Mouse (Mus musculus): ENCODE data around the gene 1700092M07Rik. TPM values are rescaled to one million over a fixed set of nuclear protein-coding genes. Genes with fewer than 3 reads are reported as not detected.

Gene 1700092M07Rik
- polyA plus RNA-seq, 1 experiment: not detected

DNA sequence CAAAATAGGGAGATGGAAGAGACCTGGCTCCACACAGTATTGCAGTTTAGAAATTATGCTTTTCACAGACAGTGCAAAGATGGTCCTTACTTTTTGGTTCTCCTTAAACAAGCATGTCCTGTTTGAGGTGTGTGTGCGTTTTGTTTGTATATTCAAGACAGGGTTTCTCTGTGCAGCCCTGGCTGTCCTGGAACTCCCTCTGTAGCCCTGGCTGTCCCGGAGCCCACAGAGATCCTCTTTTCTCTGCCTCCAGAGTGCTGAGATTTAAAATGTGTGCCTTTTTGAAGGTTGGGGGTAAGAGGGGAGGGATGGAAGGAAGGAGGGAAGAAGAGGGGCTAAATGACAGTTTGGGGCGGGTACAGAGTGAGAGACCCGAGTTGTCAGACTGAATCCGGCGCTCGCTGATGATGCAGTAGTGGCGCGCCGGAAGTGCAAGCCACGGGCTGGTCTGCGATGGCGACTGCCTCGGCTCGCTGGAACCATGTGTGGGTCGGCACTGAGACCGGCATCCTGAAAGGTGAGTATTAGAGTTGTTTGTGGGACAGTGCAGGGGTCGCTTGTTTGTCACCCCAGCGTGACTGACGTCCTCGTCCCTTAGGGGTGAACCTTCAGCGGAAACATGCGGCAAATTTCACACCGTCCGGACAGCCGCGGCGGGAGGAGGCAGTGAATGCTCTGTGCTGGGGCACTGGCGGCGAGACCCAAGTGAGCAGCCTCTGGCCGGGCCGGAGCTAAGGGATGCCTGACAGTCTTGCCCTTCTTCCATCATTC lies 4.9 kb upstream of the 1700092M07Rik start, which contains the start of gene Wdr74:
TSS of gene Wdr74 (plus strand) at position 439 of the 771 bp plus-strand sequence.
- Histone ChIP-seq H3K27me3 (ENCODE audit: control insufficient read depth, insufficient read depth, low read length) (no peaks in the 10 kb centered on the region), H3K4me1 (ENCODE audit: control insufficient read depth, insufficient read depth, insufficient read length, low read length) (no peaks in the 10 kb centered on the region), H3K27ac (ENCODE audit: insufficient read depth, low read depth, low read length) (0 out of 2 replicates have a peak within 1 kb of the TSS, but pooled peaks have one; percentile 15), H3K4me3 (ENCODE audit: low read depth, low read length) (peak within 1 kb of the TSS; percentile 69), H3K36me3 (ENCODE audit: control insufficient read depth, insufficient read depth, low read length) (peaks cover 13% of the 10 kb centered on the region)
- TF ChIP-seq CTCF (IDR thresholded peaks at IDR 0.05; ENCODE audit: extremely low read depth, insufficient read length, insufficient replicate concordance, low read depth, low read length) (no peak), POLR2A (IDR thresholded peaks at IDR 0.05; ENCODE audit: low read depth, low read length) (peak; percentile 32)
- WGBS: under 1% methylated on average over 32 of the region's 32 CpGs

- H3K27me3 ChIP-seq (ENCODE audit: control insufficient read depth, insufficient read depth, low read length): no peaks in the 10 kb centered on the region
- H3K4me1 ChIP-seq (ENCODE audit: control insufficient read depth, insufficient read depth, insufficient read length, low read length): no peaks in the 10 kb centered on the region
- TF ChIP-seq POLR2A (IDR thresholded peaks at IDR 0.05; ENCODE audit: low read depth, low read length): no peak
- TF ChIP-seq CTCF (IDR thresholded peaks at IDR 0.05; ENCODE audit: extremely low read depth, insufficient read length, insufficient replicate concordance, low read depth, low read length): no peak
- WGBS: 2% methylated on average over 11 of the region's 11 CpGs
- peak overlapping the region; percentile 69 for H3K4me3 ChIP-seq (ENCODE audit: low read depth, low read length)
- no peak overlapping the region for H3K27ac ChIP-seq (ENCODE audit: insufficient read depth, low read depth, low read length)
- H3K36me3 ChIP-seq (ENCODE audit: control insufficient read depth, insufficient read depth, low read length): peaks cover 13% of the 10 kb centered on the region
These were observed 4.4 kb upstream of the 1700092M07Rik start for GRCm38 (mm10) chr19:8736160-8736467.

- WGBS: 92% methylated on average over 7 of the region's 7 CpGs
- no peak for TF ChIP-seq POLR2A (IDR thresholded peaks at IDR 0.05; ENCODE audit: low read depth, low read length)
- TF ChIP-seq CTCF (IDR thresholded peaks at IDR 0.05; ENCODE audit: extremely low read depth, insufficient read length, insufficient replicate concordance, low read depth, low read length): no peak
- no peak overlapping the region for H3K4me3 ChIP-seq (ENCODE audit: low read depth, low read length)
These were observed 1.6 kb upstream of the 1700092M07Rik start for GRCm38 (mm10) chr19:8738911-8739310.

GRCm38 (mm10) chr19:8739646-8740045 lies 872 bp upstream of the 1700092M07Rik start:
- H3K36me3 ChIP-seq (ENCODE audit: control insufficient read depth, insufficient read depth, low read length): peaks cover 21% of the 10 kb centered on the region
- no peak overlapping the region for H3K4me3 ChIP-seq (ENCODE audit: low read depth, low read length)
- peaks cover 5% of the 10 kb centered on the region for H3K4me1 ChIP-seq (ENCODE audit: control insufficient read depth, insufficient read depth, insufficient read length, low read length)
- H3K27ac ChIP-seq (ENCODE audit: insufficient read depth, low read depth, low read length): no peak overlapping the region
- H3K27me3 ChIP-seq (ENCODE audit: control insufficient read depth, insufficient read depth, low read length): no peaks in the 10 kb centered on the region
- no peak for TF ChIP-seq POLR2A (IDR thresholded peaks at IDR 0.05; ENCODE audit: low read depth, low read length)
- no peak for TF ChIP-seq CTCF (IDR thresholded peaks at IDR 0.05; ENCODE audit: extremely low read depth, insufficient read length, insufficient replicate concordance, low read depth, low read length)
- 93% methylated on average over 6 of the region's 6 CpGs for WGBS

More at GRCm38 (mm10) chr19:8738911-8739310, 1.6 kb upstream of the 1700092M07Rik start:
- Histone ChIP-seq H3K4me1 (ENCODE audit: control insufficient read depth, insufficient read depth, insufficient read length, low read length) (peaks cover 5% of the 10 kb centered on the region), H3K36me3 (ENCODE audit: control insufficient read depth, insufficient read depth, low read length) (peaks cover 21% of the 10 kb centered on the region), H3K27ac (ENCODE audit: insufficient read depth, low read depth, low read length) (no peak overlapping the region), H3K27me3 (ENCODE audit: control insufficient read depth, insufficient read depth, low read length) (no peaks in the 10 kb centered on the region)

DNA sequence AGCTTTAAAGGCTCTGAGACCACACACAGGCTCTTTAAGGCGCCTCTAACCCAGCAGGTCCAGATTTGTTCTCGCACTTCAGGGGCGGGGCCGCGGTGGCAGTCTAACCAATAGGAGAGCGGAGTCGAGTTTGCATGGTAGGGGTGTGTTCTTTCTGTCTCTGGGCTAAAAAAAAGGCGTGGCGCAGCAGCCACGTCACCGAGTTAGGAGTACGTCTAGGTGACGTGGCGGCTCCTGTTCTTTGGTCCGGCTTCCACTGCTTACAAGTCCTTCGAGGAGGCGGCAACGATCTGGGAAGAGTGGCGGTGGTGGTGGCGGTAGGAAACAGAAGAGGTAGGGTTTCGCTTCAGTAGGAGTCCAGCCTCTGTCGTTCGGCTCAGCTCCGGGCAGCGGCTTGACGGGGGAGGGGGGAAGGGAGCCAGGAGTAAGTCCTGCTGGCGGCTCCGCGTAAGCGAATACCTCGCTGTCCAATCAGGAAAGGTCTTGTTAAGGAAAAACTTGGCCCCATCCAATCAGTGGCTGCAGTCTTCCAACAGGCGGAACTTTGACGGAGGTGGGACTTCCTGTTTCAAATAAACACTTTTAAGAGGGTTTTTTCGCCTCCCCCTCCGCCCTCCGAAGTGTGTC lies 838 bp downstream of the 1700092M07Rik start, which contains the start of gene Stx5a:
TSS of gene Stx5a (plus strand) at position 171 of the 627 bp plus-strand sequence.
- no peaks in the 10 kb centered on the region for H3K27me3 ChIP-seq (ENCODE audit: control insufficient read depth, insufficient read depth, low read length)
- H3K4me1 ChIP-seq (ENCODE audit: control insufficient read depth, insufficient read depth, insufficient read length, low read length): peaks cover 5% of the 10 kb centered on the region
- WGBS: 1% methylated on average over 36 of the region's 36 CpGs
- H3K27ac ChIP-seq (ENCODE audit: insufficient read depth, low read depth, low read length): peak within 1 kb of the TSS; percentile 96
- peaks cover 32% of the 10 kb centered on the region for H3K36me3 ChIP-seq (ENCODE audit: control insufficient read depth, insufficient read depth, low read length)
- TF ChIP-seq POLR2A (IDR thresholded peaks at IDR 0.05; ENCODE audit: low read depth, low read length) (no peak; the same call in 1 of the 2 replicates), CTCF (IDR thresholded peaks at IDR 0.05; ENCODE audit: extremely low read depth, insufficient read length, insufficient replicate concordance, low read depth, low read length) (no peak)
- peak within 1 kb of the TSS; percentile 69 for H3K4me3 ChIP-seq (ENCODE audit: low read depth, low read length)

DNA sequence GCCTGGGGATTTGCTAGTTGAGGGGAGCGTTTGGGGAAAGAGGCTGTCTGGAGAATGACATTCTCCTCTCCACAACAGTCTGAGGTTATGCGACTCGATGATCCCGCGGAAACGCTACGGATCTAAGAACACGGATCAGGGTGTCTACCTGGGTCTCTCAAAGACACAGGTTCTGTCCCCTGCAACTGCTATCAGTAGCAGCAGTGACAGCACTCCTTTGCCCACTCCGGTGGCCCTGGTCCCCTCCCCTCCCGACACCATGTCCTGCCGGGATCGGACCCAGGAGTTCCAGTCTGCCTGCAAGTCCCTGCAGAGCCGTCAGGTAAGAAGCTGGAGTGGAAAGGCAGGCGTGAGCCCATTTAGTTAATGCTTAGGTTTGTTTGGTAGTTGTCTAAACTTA lies 1.7 kb downstream of the 1700092M07Rik start:
- H3K4me1 ChIP-seq (ENCODE audit: control insufficient read depth, insufficient read depth, insufficient read length, low read length): peaks cover 5% of the 10 kb centered on the region
- H3K27ac ChIP-seq (ENCODE audit: insufficient read depth, low read depth, low read length): peak overlapping the region; percentile 67

GRCm38 (mm10) chr19:8745382-8745781 lies 4.9 kb downstream of the 1700092M07Rik start:
- Histone ChIP-seq H3K4me3 (ENCODE audit: low read depth, low read length) (no peak overlapping the region), H3K36me3 (ENCODE audit: control insufficient read depth, insufficient read depth, low read length) (peaks cover 56% of the 10 kb centered on the region), H3K27ac (ENCODE audit: insufficient read depth, low read depth, low read length) (no peak overlapping the region), H3K27me3 (ENCODE audit: control insufficient read depth, insufficient read depth, low read length) (no peaks in the 10 kb centered on the region), H3K4me1 (ENCODE audit: control insufficient read depth, insufficient read depth, insufficient read length, low read length) (peaks cover 5% of the 10 kb centered on the region)
- 92% methylated on average over 1 of the region's 1 CpGs for WGBS
- TF ChIP-seq CTCF (IDR thresholded peaks at IDR 0.05; ENCODE audit: extremely low read depth, insufficient read length, insufficient replicate concordance, low read depth, low read length): no peak
- no peak for TF ChIP-seq POLR2A (IDR thresholded peaks at IDR 0.05; ENCODE audit: low read depth, low read length)

More for the DNA sequence above, 1.7 kb downstream of the 1700092M07Rik start:
- H3K4me3 ChIP-seq (ENCODE audit: low read depth, low read length): peak overlapping the region; percentile 69
- WGBS: 5% methylated on average over 14 of the region's 14 CpGs
- peaks cover 37% of the 10 kb centered on the region for H3K36me3 ChIP-seq (ENCODE audit: control insufficient read depth, insufficient read depth, low read length)
- no peak for TF ChIP-seq POLR2A (IDR thresholded peaks at IDR 0.05; ENCODE audit: low read depth, low read length)
- no peak for TF ChIP-seq CTCF (IDR thresholded peaks at IDR 0.05; ENCODE audit: extremely low read depth, insufficient read length, insufficient replicate concordance, low read depth, low read length)
- no peaks in the 10 kb centered on the region for H3K27me3 ChIP-seq (ENCODE audit: control insufficient read depth, insufficient read depth, low read length)

All from small intestine, adult 2 months (tissue).